In the genomic region with DNA sequence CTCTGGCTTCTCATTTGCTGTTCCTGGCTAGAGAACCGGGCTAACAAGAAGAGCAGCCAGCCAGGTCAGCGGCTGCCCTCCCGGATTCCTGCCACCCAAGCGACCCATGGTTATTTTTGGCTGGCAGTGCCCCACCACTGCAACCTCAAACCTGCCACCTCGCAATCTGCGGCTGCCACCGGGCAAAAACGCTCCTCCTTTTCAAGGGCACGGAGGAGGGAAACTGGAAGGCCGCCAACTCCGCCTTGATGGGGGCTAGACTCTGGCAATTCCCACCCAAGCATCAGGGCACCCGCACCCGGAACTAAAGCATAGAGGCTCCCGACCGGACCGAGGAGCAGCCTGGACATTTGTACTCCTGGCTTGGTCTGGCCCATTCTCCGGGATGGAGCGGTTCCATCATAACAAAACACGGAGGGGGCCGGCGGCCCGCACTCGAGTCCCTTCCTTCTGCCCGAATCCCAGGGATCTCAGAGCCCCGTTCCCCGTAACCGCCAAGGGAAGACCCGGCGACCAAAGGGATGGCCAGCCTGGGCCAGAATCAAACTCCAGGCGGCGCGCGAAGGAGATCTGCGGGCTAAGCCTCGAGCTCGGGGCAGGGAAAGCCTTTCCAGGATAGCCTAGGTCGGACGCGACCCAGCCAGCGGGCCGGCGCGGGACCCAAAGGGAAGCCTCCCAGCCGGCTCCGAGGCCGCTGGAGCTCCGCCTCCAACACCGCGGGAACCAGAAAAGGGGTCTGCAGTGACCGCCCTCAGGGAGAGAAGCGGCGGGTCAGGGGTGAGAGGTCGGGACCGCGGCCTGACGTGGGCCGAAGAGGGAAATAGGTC, we compare ENCODE assay signal across 8 mouse cellular contexts. TPM values are rescaled to one million over a fixed set of nuclear protein-coding genes. Genes with fewer than 3 reads are reported as not detected.
A peak's percentile ranks its signal among the peaks of the same experiment; 100 is the strongest.
DNase-seq lines count a peak whose midpoint lies in the region; ATAC-seq and TF ChIP-seq lines count a peak whose summit lies in the region.

No protein-coding gene starts in this region.

- peak overlapping the region; percentile 97 for H3K4me2 ChIP-seq in heart, embryonic 14.5 days (ENCODE audit: low read length)
- peak overlapping the region; percentile 87 for H3K4me2 ChIP-seq in liver, embryonic 14.5 days (ENCODE audit: low read depth)
- H3K4me2 ChIP-seq in neural tube, embryonic 12.5 days (replicated peaks), result peak overlapping the region; percentile 95

- H3K9ac ChIP-seq in heart, embryonic 14.5 days (ENCODE audit: low read length), result peak overlapping the region; percentile 99
- H3K9ac ChIP-seq in liver, embryonic 14.5 days (replicated peaks), result peak overlapping the region; percentile 99
- H3K9ac ChIP-seq in neural tube, embryonic 12.5 days, result peak overlapping the region; percentile 96

- 0 out of 2 replicates have a peak, but pooled peaks cover 7% of the 10 kb centered on the region for H3K27me3 ChIP-seq in forebrain, embryonic 10.5 days (ENCODE audit: poor library complexity, severe bottlenecking)
- no peaks in the 10 kb centered on the region for H3K27me3 ChIP-seq in heart, embryonic 14.5 days (ENCODE audit: control insufficient read depth, insufficient read depth, low read length)
- H3K27me3 ChIP-seq in liver, embryonic 14.5 days (ENCODE audit: control insufficient read depth, insufficient read depth, low read length), result no peaks in the 10 kb centered on the region
- H3K27me3 ChIP-seq in neural tube, embryonic 12.5 days (replicated peaks), result no peaks in the 10 kb centered on the region

- H3K27ac ChIP-seq in forebrain, embryonic 10.5 days, result peak overlapping the region; percentile 99
- peak overlapping the region; percentile 94 to 99 for H3K27ac ChIP-seq in heart, embryonic 14.5 days (replicated peaks in 1 of 2; ENCODE audit: control insufficient read depth in 1 of 2, insufficient read depth in 1 of 2, low read depth in 2 of 2, low read length in 2 of 2)
- peak overlapping the region; percentile 89 for H3K27ac ChIP-seq in liver, embryonic 14.5 days
- H3K27ac ChIP-seq in neural tube, embryonic 12.5 days, result peak overlapping the region; percentile 96

- ATAC-seq in heart, embryonic 14.5 days (ENCODE audit: insufficient number of reproducible peaks, insufficient read depth, low FRiP score, low read depth), result peak; percentile 48
- ATAC-seq in liver, embryonic 14.5 days (ENCODE audit: insufficient read depth), result peak; percentile 36
- ATAC-seq in neural tube, embryonic 12.5 days (ENCODE audit: low FRiP score, low read depth), result peak; percentile 68

- DNase-seq in CD4-positive helper T cell, adult 2 months (ENCODE audit: low read depth, low spot score), result peak; percentile 65
- peak; percentile 81 for DNase-seq in brain, adult 2 months (ENCODE audit: low read depth, low spot score)
- DNase-seq in forebrain, embryonic 10.5 days (ENCODE audit: extremely low spot score, low spot score), result peak; percentile 30
- DNase-seq in kidney, postnatal 25 days, result peak; percentile 88 to 95
- DNase-seq in liver, embryonic 14.5 days (ENCODE audit: low read depth in 3 of 3, low spot score in 3 of 3), result peak in 1 of 3 experiments; percentile 39
- DNase-seq in testis, postnatal 14 days (ENCODE audit: low spot score), result peak; percentile 77

- under 1% methylated on average over 57 of the region's 57 CpGs for WGBS in forebrain, embryonic 10.5 days
- under 1% methylated on average over 57 of the region's 57 CpGs for WGBS in heart, embryonic 14.5 days
- WGBS in liver, embryonic 14.5 days (ENCODE audit: insufficient replicate concordance), result under 1% methylated on average over 57 of the region's 57 CpGs
- under 1% methylated on average over 57 of the region's 57 CpGs for WGBS in neural tube, embryonic 12.5 days

- no peak for TF ChIP-seq EP300 in liver, embryonic 14.5 days (IDR thresholded peaks at IDR 0.05; ENCODE audit: low read depth)

- H3K4me3 ChIP-seq in forebrain, embryonic 10.5 days, result peak overlapping the region; percentile 95
- H3K4me3 ChIP-seq in heart, embryonic 14.5 days (ENCODE audit: control insufficient read depth in 1 of 2, insufficient read depth in 1 of 2, low read depth in 1 of 2, low read length in 2 of 2), result peak overlapping the region; percentile 79 to 89
- peak overlapping the region; percentile 87 to 88 for H3K4me3 ChIP-seq in liver, embryonic 14.5 days (ENCODE audit: insufficient read depth in 1 of 2, low read depth in 2 of 2, low read length in 2 of 2)
- peak overlapping the region; percentile 92 for H3K4me3 ChIP-seq in neural tube, embryonic 12.5 days

- H3K36me3 ChIP-seq in forebrain, embryonic 10.5 days (replicated peaks), result peaks cover 26% of the 10 kb centered on the region
- H3K36me3 ChIP-seq in heart, embryonic 14.5 days (ENCODE audit: control insufficient read depth, insufficient read depth, low read length), result peaks cover 24% of the 10 kb centered on the region
- peaks cover 31% of the 10 kb centered on the region for H3K36me3 ChIP-seq in liver, embryonic 14.5 days (replicated peaks; ENCODE audit: control insufficient read depth, insufficient read depth, low read depth)
- peaks cover 23% of the 10 kb centered on the region for H3K36me3 ChIP-seq in neural tube, embryonic 12.5 days

- H3K4me1 ChIP-seq in forebrain, embryonic 10.5 days, result peaks cover 48% of the 10 kb centered on the region
- H3K4me1 ChIP-seq in heart, embryonic 14.5 days (ENCODE audit: control insufficient read depth in 2 of 2, insufficient read depth in 2 of 2, low read length in 2 of 2), result peaks cover 30 to 58% of the 10 kb centered on the region in 2 experiments
- peaks cover 51 to 54% of the 10 kb centered on the region in 2 experiments for H3K4me1 ChIP-seq in liver, embryonic 14.5 days (replicated peaks; ENCODE audit: control insufficient read depth in 2 of 2, insufficient read depth in 2 of 2, low read length in 1 of 2)
- peaks cover 33% of the 10 kb centered on the region for H3K4me1 ChIP-seq in neural tube, embryonic 12.5 days

- peak; percentile 27; the same call in 1 of the 2 replicates for TF ChIP-seq CTCF in liver, embryonic 14.5 days (IDR thresholded peaks at IDR 0.05; ENCODE audit: low read depth)

- H3K9me3 ChIP-seq in forebrain, embryonic 10.5 days, result no peaks in the 10 kb centered on the region
- H3K9me3 ChIP-seq in heart, embryonic 14.5 days (ENCODE audit: control insufficient read depth, low read length), result no peaks in the 10 kb centered on the region
- H3K9me3 ChIP-seq in liver, embryonic 14.5 days (ENCODE audit: control insufficient read depth, low read length), result no peaks in the 10 kb centered on the region
- no peaks in the 10 kb centered on the region for H3K9me3 ChIP-seq in neural tube, embryonic 12.5 days

RNA-seq across cellular contexts. Expression of gene Clk3, which starts 1.3 kb away (rescaled TPM):
- polyA plus RNA-seq in forebrain, embryonic 10.5 days (2016; fragmentation: Nextera tagmentation; extraction: Ambion mirVana), result 92.5 and 95.1 TPM in 2 replicates
- 46.3 and 53.2 TPM in 2 replicates for polyA plus RNA-seq in heart, embryonic 14.5 days (2014; fragmentation: Nextera tagmentation; extraction: Ambion mirVana)
- polyA plus RNA-seq in liver, embryonic 14.5 days (2012; rRNA removed), result 110 and 136 TPM in 2 replicates
- 88.0 and 95.0 TPM in 2 replicates for polyA plus RNA-seq in liver, embryonic 14.5 days (2014; fragmentation: Nextera tagmentation; extraction: Ambion mirVana)
- 80.9 and 84.9 TPM in 2 replicates for polyA plus RNA-seq in neural tube, embryonic 12.5 days (2016; fragmentation: Nextera tagmentation; extraction: Ambion mirVana)

RNA-seq across cellular contexts. Expression of gene Edc3, which starts 56.0 kb away (rescaled TPM):
- 42.8 and 43.9 TPM in 2 replicates for polyA plus RNA-seq in forebrain, embryonic 10.5 days (2016; fragmentation: Nextera tagmentation; extraction: Ambion mirVana)
- 11.0 and 12.6 TPM in 2 replicates for polyA plus RNA-seq in heart, embryonic 14.5 days (2014; fragmentation: Nextera tagmentation; extraction: Ambion mirVana)
- 6.9 and 7.2 TPM in 2 replicates for polyA plus RNA-seq in liver, embryonic 14.5 days (2012; rRNA removed)
- 10.3 and 12.8 TPM in 2 replicates for polyA plus RNA-seq in liver, embryonic 14.5 days (2014; fragmentation: Nextera tagmentation; extraction: Ambion mirVana)
- 38.4 and 41.0 TPM in 2 replicates for polyA plus RNA-seq in neural tube, embryonic 12.5 days (2016; fragmentation: Nextera tagmentation; extraction: Ambion mirVana)
